Mouse (Mus musculus) gastrocnemius, postnatal 10 days (tissue): ENCODE results near the gene Mical1. TPM values are rescaled to one million over a fixed set of nuclear protein-coding genes. Genes with fewer than 3 reads are reported as not detected.

ENCODE experiments used
- DNase-seq: peaks from one replicate; pipeline ENCODE4 v3.0.0; 2021; ENCODE audit warnings: mixed read lengths
- total RNA-seq, 2 experiments: library from RNA; stranded (reverse); gene quantifications; 2 replicates each; pipeline ENCODE4 v1.2.3; 2021

Mical1 gene
- total RNA-seq, 2 experiments from 2014 or later, result 17.3 to 26.9 TPM

- no peak for DNase-seq
Measured at GRCm38 (mm10) chr10:41520410-41520673, 44.2 kb downstream of the Mical1 start.

- no peak for DNase-seq
Measured at GRCm38 (mm10) chr10:41523386-41523785, 47.3 kb downstream of the Mical1 start.

- DNase-seq, result no peak
Measured at GRCm38 (mm10) chr10:41525696-41526095, 49.6 kb downstream of the Mical1 start.

- DNase-seq, result no peak
Measured at GRCm38 (mm10) chr10:41529972-41530371, 53.9 kb downstream of the Mical1 start.

- no peak for DNase-seq
Measured at GRCm38 (mm10) chr10:41535991-41536390, 59.9 kb downstream of the Mical1 start.

Other genes with a start within 250 kb of the Mical1 start
- gene Fig4, start 173.1 kb upstream of the Mical1 start, total RNA-seq, result 1 to 10 TPM; 7.6 to 9.9 TPM
- gene Ak9, start 172.3 kb upstream of the Mical1 start, total RNA-seq, result not detected
- 1 to 10 TPM; 6.0 to 8.5 TPM for gene Zbtb24, start 25.9 kb upstream of the Mical1 start, total RNA-seq
- 10 to 100 TPM; 12.8 to 14.3 TPM for gene Smpd2, start 14.1 kb downstream of the Mical1 start, total RNA-seq
- not detected for gene Ppil6, start 14.1 kb downstream of the Mical1 start, total RNA-seq
- 100 to 1,000 TPM; 173 to 184 TPM for gene Cd164, start 43.1 kb downstream of the Mical1 start, total RNA-seq
- gene Ccdc162, start 240.3 kb downstream of the Mical1 start, total RNA-seq, result 1 to 10 TPM; 1.3 TPM